Mouse (Mus musculus) megakaryocyte, embryonic 14.5 days (primary cell): Measurements from ENCODE around the gene Pmm1. TPM values are rescaled to one million over a fixed set of nuclear protein-coding genes. Genes with fewer than 3 reads are reported as not detected.
"Not testable (repeated sequence)": the region's sequence is repeated elsewhere in the genome, so short reads cannot be mapped to it uniquely, and the experiment has no call there.

Experiments used
- H3K27me3 ChIP-seq: replicated peaks from 2 replicates; pipeline ENCODE3; 2012; ENCODE audit warnings: inconsistent platforms
- H3K36me3 ChIP-seq: replicated peaks from 2 replicates; pipeline ENCODE3; 2012; ENCODE audit warnings: low read length, inconsistent platforms, mixed read lengths
- H3K4me1 ChIP-seq: 2 replicates; pipeline ENCODE4 v1.6.1; 2012; ENCODE audit warnings: inconsistent platforms
- H3K4me3 ChIP-seq: replicated peaks from 2 replicates; pipeline ENCODE3; 2012; ENCODE audit warnings: moderate library complexity, mild to moderate bottlenecking, inconsistent platforms
- H3K9me3 ChIP-seq: 2 replicates; pipeline ENCODE4 v1.6.1; 2012; ENCODE audit warnings: inconsistent platforms
- FLI1 ChIP-seq: IDR thresholded peaks from 2 replicates; pipeline ENCODE4 v1.6.1; 2012; ENCODE audit warnings: low read length, inconsistent platforms, mixed read lengths
- GATA1 ChIP-seq: IDR thresholded peaks from 3 replicates; pipeline ENCODE4 v1.6.1; 2012; ENCODE audit warnings: mixed read lengths, low read length, inconsistent platforms, borderline replicate concordance
- polyA plus RNA-seq: library from polyadenylated mRNA; stranded (reverse); fragments of >175 nt; gene quantifications from 2 replicates; pipeline ENCODE4 v1.2.3, GENCODE M21; 2012; ENCODE audit warnings: low replicate concordance; ENCODE audit not compliant: insufficient read depth

The Pmm1 gene
- polyA plus RNA-seq, 1 experiment = 42.9 TPM

DNA sequence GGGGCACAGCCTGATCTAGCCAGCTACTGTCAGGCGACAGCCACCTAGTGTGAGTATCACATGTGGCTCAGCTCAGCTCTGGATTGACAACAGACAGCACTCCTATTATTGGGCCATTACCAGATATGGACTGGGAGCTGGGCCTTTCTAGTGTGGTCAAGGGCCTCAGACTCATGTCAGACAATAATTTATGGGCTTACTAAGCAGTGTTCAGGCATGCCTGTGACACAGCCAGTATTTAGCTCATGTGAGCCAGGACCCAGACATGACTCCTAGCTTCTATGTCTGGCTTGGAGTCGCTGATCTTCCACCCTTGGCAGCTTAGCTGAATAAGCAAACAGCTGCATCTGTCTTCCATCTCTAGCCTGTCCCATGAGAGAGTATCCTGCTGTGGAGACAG is 48.2 kb downstream of the Pmm1 start:
- H3K36me3 ChIP-seq = peaks cover 96% of the 10 kb centered on the region
- TF ChIP-seq GATA1 = no peak
- TF ChIP-seq FLI1 = no peak

GRCm38 (mm10) chr15:81908767-81909166 is 52.0 kb downstream of the Pmm1 start:
- H3K4me1 ChIP-seq = peaks cover 29% of the 10 kb centered on the region
- H3K9me3 ChIP-seq, H3K27me3 ChIP-seq, H3K4me3 ChIP-seq: not testable (repeated sequence)
- peaks cover 97% of the 10 kb centered on the region for H3K36me3 ChIP-seq

More for the DNA sequence above, 48.2 kb downstream of the Pmm1 start:
- no peaks in the 10 kb centered on the region for H3K9me3 ChIP-seq
- H3K27me3 ChIP-seq = no peaks in the 10 kb centered on the region
- no peak overlapping the region for H3K4me3 ChIP-seq
- H3K4me1 ChIP-seq = peaks cover 66% of the 10 kb centered on the region

DNA sequence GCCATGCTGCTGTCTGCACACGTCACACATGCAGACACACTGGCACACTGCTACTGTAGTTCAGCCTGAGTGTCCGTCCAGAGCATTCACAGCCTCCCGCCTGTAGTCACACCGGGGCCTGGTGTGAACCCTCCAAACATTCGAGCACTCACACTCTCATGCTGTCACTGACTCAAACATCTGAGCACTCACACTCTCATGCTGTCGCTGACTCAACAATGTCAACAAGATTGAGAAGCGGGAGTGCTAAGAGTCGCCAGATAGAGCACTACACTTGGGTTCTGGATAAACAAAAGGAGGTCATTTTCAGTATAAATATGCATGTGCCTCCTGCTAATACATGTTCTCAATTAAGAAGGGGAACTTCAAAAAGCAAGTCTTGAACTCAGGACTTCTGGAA is 52.8 kb downstream of the Pmm1 start:
- Histone ChIP-seq H3K4me1 (peaks cover 21% of the 10 kb centered on the region), H3K4me3 (no peak overlapping the region), H3K27me3 (no peaks in the 10 kb centered on the region), H3K36me3 (peaks cover 97% of the 10 kb centered on the region), H3K9me3 (no peaks in the 10 kb centered on the region)
- TF ChIP-seq GATA1 = no peak
- no peak for TF ChIP-seq FLI1

- Histone ChIP-seq H3K4me1 (peaks cover 9% of the 10 kb centered on the region), H3K27me3 (no peaks in the 10 kb centered on the region), H3K36me3 (peaks cover 97% of the 10 kb centered on the region), H3K4me3 (no peak overlapping the region), H3K9me3 (no peaks in the 10 kb centered on the region)
- TF ChIP-seq FLI1 = no peak
- TF ChIP-seq GATA1 = no peak
Observed at GRCm38 (mm10) chr15:81904939-81905338, 55.8 kb downstream of the Pmm1 start.

Other genes with a start within 250 kb of the Pmm1 start
- gene Zc3h7b, start 215.9 kb downstream of the Pmm1 start, polyA plus RNA-seq = 15.0 and 23.1 TPM in 2 replicates
- gene Rangap1, start 215.4 kb downstream of the Pmm1 start, polyA plus RNA-seq = 150 and 284 TPM in 2 replicates
- 6.1 and 10.8 TPM in 2 replicates for gene Tef, start 158.5 kb downstream of the Pmm1 start, polyA plus RNA-seq
- gene Tob2, start 102.1 kb downstream of the Pmm1 start, polyA plus RNA-seq = 16.1 and 26.6 TPM in 2 replicates
- gene Phf5a, start 89.0 kb downstream of the Pmm1 start, polyA plus RNA-seq = 4.8 and 12.6 TPM in 2 replicates
- gene Aco2, start 88.6 kb downstream of the Pmm1 start, polyA plus RNA-seq = 36.5 and 110 TPM in 2 replicates
- gene Polr3h, start 34.7 kb downstream of the Pmm1 start, polyA plus RNA-seq = 38.3 and 52.6 TPM in 2 replicates
- not detected in 2 replicates for gene Csdc2, start 24.2 kb downstream of the Pmm1 start, polyA plus RNA-seq
- gene 1700029P11Rik, start 19.6 kb upstream of the Pmm1 start, polyA plus RNA-seq = not detected in 2 replicates
- gene Xrcc6, start 26.9 kb upstream of the Pmm1 start, polyA plus RNA-seq = 7.9 and 8.1 TPM in 2 replicates
- gene Desi1, start 72.9 kb upstream of the Pmm1 start, polyA plus RNA-seq = 53.6 and 99.4 TPM in 2 replicates
- gene Snu13, start 86.7 kb upstream of the Pmm1 start, polyA plus RNA-seq = 96.3 and 124 TPM in 2 replicates
- gene 4930407I10Rik, start 98.2 kb upstream of the Pmm1 start, polyA plus RNA-seq = not detected in 2 replicates
- not detected in 2 replicates for gene Mei1, start 109.1 kb upstream of the Pmm1 start, polyA plus RNA-seq
- 4.1 and 35.3 TPM in 2 replicates for gene Ccdc134, start 167.0 kb upstream of the Pmm1 start, polyA plus RNA-seq
- 351 and 1,948 TPM in 2 replicates for gene Srebf2, start 186.3 kb upstream of the Pmm1 start, polyA plus RNA-seq